Mouse (Mus musculus) spleen, adult 2 months (tissue): ENCODE data around the gene Nrf1. TPM values are rescaled to one million over a fixed set of nuclear protein-coding genes. Genes with fewer than 3 reads are reported as not detected.

ENCODE experiments used
- DNase-seq, 2 experiments: peaks; one replicate each; pipeline versions ENCODE4 v3.0.0 to v3.0.0-alpha.2; 2012 to 2021; ENCODE audit warnings: low spot score in 2 of 2, low read depth in 1 of 2
- H3K27ac ChIP-seq: fragments of 200-500 bp; 2 replicates; pipeline ENCODE4 v1.5.1; 2012; ENCODE audit warnings: low read length, inconsistent platforms; ENCODE audit not compliant: insufficient read depth
- H3K27me3 ChIP-seq: fragments of 200-500 bp; 2 replicates; pipeline ENCODE4 v1.6.1; 2012; ENCODE audit warnings: mild to moderate bottlenecking, moderate library complexity, low read length, inconsistent platforms; ENCODE audit not compliant: control insufficient read depth, insufficient read depth
- H3K36me3 ChIP-seq: fragments of 200-500 bp; 2 replicates; pipeline ENCODE4 v1.6.1; 2012; ENCODE audit warnings: mild to moderate bottlenecking, low read length, inconsistent platforms; ENCODE audit not compliant: control insufficient read depth, insufficient read depth
- H3K4me1 ChIP-seq: fragments of 200-500 bp; 2 replicates; pipeline ENCODE4 v1.6.1; 2011; ENCODE audit warnings: inconsistent platforms; ENCODE audit not compliant: control insufficient read depth, insufficient read depth, insufficient read length
- H3K4me3 ChIP-seq: fragments of 200-500 bp; 2 replicates; pipeline ENCODE4 v1.5.1; 2011; ENCODE audit warnings: mild to moderate bottlenecking, inconsistent platforms; ENCODE audit not compliant: insufficient read depth, insufficient read length; ENCODE audit errors: extremely low read depth
- CTCF ChIP-seq: fragments of 200-500 bp; IDR thresholded peaks from 2 replicates; pipeline ENCODE4 v1.5.1; 2011; ENCODE audit warnings: mild to moderate bottlenecking, inconsistent platforms; ENCODE audit not compliant: insufficient read depth, insufficient read length, insufficient replicate concordance; ENCODE audit errors: extremely low read depth
- POLR2A ChIP-seq: fragments of 200-500 bp; IDR thresholded peaks from 2 replicates; pipeline ENCODE4 v1.6.1; 2011; ENCODE audit warnings: low read depth, low read length, inconsistent platforms
- WGBS: fragments of 180-500 bp; shearing (Covaris S2); methylation state at CpG from one replicate; pipeline ENCODE4 v1.1.7; 2018; 5-methylcytosine and 5-hydroxymethylcytosine counted together
- polyA plus RNA-seq: library from polyadenylated mRNA; depleted of rRNA; stranded (reverse); fragments of >200 nt; gene quantifications from 2 replicates; pipeline ENCODE4 v1.2.3, GENCODE M21; 2012

The Nrf1 gene
- polyA plus RNA-seq, 1 experiment = 32.9 TPM

- TF ChIP-seq CTCF (no peak), POLR2A (no peak)
- H3K4me1 ChIP-seq = peaks cover 6% of the 10 kb centered on the region
- peak overlapping the region; percentile 96 for H3K4me3 ChIP-seq
- no peaks in the 10 kb centered on the region for H3K27me3 ChIP-seq
- 1% methylated on average over 31 of the region's 45 CpGs for WGBS
- DNase-seq = no peak
- peak overlapping the region; percentile 100 for H3K27ac ChIP-seq
- H3K36me3 ChIP-seq = no peaks in the 10 kb centered on the region
Measured at GRCm38 (mm10) chr6:30048163-30048500, 344 bp downstream of the Nrf1 start.

GRCm38 (mm10) chr6:30048501-30049353, 939 bp downstream of the Nrf1 start:
- no peak for TF ChIP-seq POLR2A
- TF ChIP-seq CTCF = no peak
- DNase-seq = peak in 1 of 2 experiments; percentile 45
- no peaks in the 10 kb centered on the region for H3K27me3 ChIP-seq
- peak overlapping the region; percentile 96 for H3K4me3 ChIP-seq
- no peaks in the 10 kb centered on the region for H3K36me3 ChIP-seq
- WGBS = 2% methylated on average over 38 of the region's 54 CpGs
- H3K4me1 ChIP-seq = peaks cover 9% of the 10 kb centered on the region
- H3K27ac ChIP-seq = peak overlapping the region; percentile 100

GRCm38 (mm10) chr6:30053116-30053515, 5.3 kb downstream of the Nrf1 start:
- H3K27ac ChIP-seq = 0 out of 2 replicates have a peak overlapping the region, but pooled peaks have one; percentile 34
- no peaks in the 10 kb centered on the region for H3K36me3 ChIP-seq
- no peak for DNase-seq
- H3K4me3 ChIP-seq = no peak overlapping the region
- no peaks in the 10 kb centered on the region for H3K27me3 ChIP-seq
- 20% methylated on average over 1 of the region's 1 CpGs for WGBS
- TF ChIP-seq CTCF = no peak
- no peak for TF ChIP-seq POLR2A
- peaks cover 10% of the 10 kb centered on the region for H3K4me1 ChIP-seq

GRCm38 (mm10) chr6:30062544-30062943, 14.8 kb downstream of the Nrf1 start:
- no peak overlapping the region for H3K27ac ChIP-seq
- DNase-seq = no peak
- no peak for TF ChIP-seq POLR2A
- no peak for TF ChIP-seq CTCF
- H3K4me1 ChIP-seq = no peaks in the 10 kb centered on the region; the same call in 1 of the 2 replicates
- H3K4me3 ChIP-seq = no peak overlapping the region
- H3K36me3 ChIP-seq = no peaks in the 10 kb centered on the region
- WGBS = 96% methylated on average over 2 of the region's 2 CpGs
- H3K27me3 ChIP-seq = no peaks in the 10 kb centered on the region

GRCm38 (mm10) chr6:30065369-30065768, 17.6 kb downstream of the Nrf1 start:
- no peaks in the 10 kb centered on the region for H3K27me3 ChIP-seq
- H3K27ac ChIP-seq = no peak overlapping the region
- 86% methylated on average over 2 of the region's 2 CpGs for WGBS
- no peaks in the 10 kb centered on the region; the same call in 1 of the 2 replicates for H3K4me1 ChIP-seq
- H3K4me3 ChIP-seq = no peak overlapping the region
- DNase-seq = no peak
- TF ChIP-seq POLR2A = no peak
- TF ChIP-seq CTCF = no peak
- H3K36me3 ChIP-seq = no peaks in the 10 kb centered on the region

- Histone ChIP-seq H3K27me3 (no peaks in the 10 kb centered on the region), H3K4me3 (no peak overlapping the region), H3K36me3 (no peaks in the 10 kb centered on the region), H3K27ac (no peak overlapping the region), H3K4me1 (peaks cover 3% of the 10 kb centered on the region; the same call in 1 of the 2 replicates)
- WGBS = 95% methylated on average over 2 of the region's 2 CpGs
- TF ChIP-seq CTCF = no peak
- no peak for TF ChIP-seq POLR2A
- DNase-seq = no peak
Measured at GRCm38 (mm10) chr6:30066746-30067145, 19.0 kb downstream of the Nrf1 start.

- Histone ChIP-seq H3K27me3 (no peaks in the 10 kb centered on the region), H3K4me1 (peaks cover 3% of the 10 kb centered on the region; the same call in 1 of the 2 replicates), H3K27ac (no peak overlapping the region), H3K4me3 (no peak overlapping the region), H3K36me3 (no peaks in the 10 kb centered on the region)
- no peak for TF ChIP-seq CTCF
- TF ChIP-seq POLR2A = no peak
- peak in 1 of 2 experiments; percentile 8 for DNase-seq
- WGBS = 96% methylated on average over 3 of the region's 3 CpGs
Measured at GRCm38 (mm10) chr6:30072476-30072875, 24.7 kb downstream of the Nrf1 start.
